Mouse (Mus musculus) v-Abl transformed pro-B cells (cell line): ENCODE results near the gene Rin3.

Experiments used
- in situ Hi-C, 2 experiments: fragments of 400-800 bp; cut with MboI; formaldehyde crosslinking; loops; one replicate each; pipeline ENCODE4 v1.15.1; 2025; ENCODE audit not compliant: unreplicated experiment in 2 of 2

Rin3 gene

GRCm38 (mm10) chr12:102280290-102280689 is 2.6 kb upstream of the Rin3 start:
- in situ Hi-C loops = loop anchor here in 1 of 2 experiments (5.0 kb wide), 1 partner anchor 102 kb away; no protein-coding TSS in a partner anchor

DNA sequence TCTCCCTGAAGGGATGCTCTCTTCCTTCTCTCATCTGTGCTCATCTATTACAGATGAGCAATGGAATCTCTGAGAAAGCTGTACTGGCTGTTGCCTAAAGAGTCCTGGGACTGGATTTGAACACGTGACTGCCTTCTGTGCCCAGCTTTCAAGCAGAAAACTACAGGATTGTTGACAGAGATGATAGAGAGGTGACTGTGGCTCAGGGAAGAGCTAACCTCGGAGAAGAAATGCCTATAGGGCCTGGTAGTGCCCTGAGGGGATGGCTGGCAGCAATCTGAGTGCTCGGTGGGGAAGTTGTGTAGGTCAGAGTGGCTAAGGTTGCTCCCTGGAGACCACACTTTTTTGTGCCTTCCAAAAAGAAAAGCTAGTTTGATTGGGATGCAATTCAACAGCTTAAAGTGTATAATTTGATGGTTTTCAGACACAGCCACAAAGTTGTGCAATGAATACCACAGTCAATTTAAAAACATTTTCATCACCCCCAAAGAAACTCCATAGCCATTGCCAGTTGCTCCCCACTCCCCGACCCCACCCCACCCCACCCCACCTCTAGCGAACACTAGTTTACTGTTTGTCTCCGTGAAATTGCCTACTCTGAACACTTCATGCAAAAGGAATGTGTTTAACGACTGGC is 1.9 kb upstream of the Rin3 start:
- in situ Hi-C loops = loop anchor here in 1 of 2 experiments (5.0 kb wide), 1 partner anchor 101 kb away; no protein-coding TSS in a partner anchor

DNA sequence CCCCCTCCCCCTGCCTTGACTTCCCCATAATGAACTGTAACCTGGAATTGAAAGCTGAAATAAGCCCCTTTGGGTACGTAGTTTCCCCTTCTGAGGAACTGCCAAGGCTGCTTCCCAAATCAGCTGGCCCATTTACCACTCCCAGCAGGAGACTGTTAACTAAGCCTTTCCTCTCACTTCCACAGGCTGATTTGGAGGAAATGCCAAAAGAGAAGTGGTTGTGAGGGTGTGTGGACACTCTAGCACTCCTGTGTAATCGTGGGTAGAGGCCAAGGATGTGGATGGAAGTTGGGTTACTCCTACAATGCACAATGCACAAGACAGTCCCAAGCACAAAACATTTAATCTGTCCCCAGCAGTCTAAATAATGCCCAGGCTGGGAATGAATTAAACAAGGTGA is 722 bp upstream of the Rin3 start:
- in situ Hi-C loops = loop anchor here in 1 of 2 experiments (5.0 kb wide), 1 partner anchor 100 kb away; no protein-coding TSS in a partner anchor

GRCm38 (mm10) chr12:102283483-102284266 is 827 bp downstream of the Rin3 start:
- in situ Hi-C loops = loop anchor here in 1 of 2 experiments (5.0 kb wide), 1 partner anchor 99 kb away; no protein-coding TSS in a partner anchor

DNA sequence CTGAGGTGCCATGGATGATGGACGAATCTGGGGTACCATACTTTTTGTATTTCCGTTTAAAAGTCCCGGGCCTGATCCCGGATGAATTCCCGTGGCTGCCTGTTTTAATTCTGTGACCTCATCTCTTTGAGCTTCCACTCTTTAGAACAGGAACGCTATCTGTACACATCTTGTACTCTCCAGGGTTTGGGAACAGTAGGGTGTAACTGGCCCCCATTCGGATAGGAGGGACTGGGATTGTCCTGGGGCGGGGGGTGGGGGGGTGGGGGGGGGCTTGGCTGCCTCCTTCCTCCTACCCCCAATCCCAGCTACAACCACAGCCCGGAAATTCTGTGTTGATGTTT is 1.4 kb downstream of the Rin3 start:
- in situ Hi-C loops = loop anchor here in 1 of 2 experiments (5.0 kb wide), 1 partner anchor 98 kb away; no protein-coding TSS in a partner anchor

DNA sequence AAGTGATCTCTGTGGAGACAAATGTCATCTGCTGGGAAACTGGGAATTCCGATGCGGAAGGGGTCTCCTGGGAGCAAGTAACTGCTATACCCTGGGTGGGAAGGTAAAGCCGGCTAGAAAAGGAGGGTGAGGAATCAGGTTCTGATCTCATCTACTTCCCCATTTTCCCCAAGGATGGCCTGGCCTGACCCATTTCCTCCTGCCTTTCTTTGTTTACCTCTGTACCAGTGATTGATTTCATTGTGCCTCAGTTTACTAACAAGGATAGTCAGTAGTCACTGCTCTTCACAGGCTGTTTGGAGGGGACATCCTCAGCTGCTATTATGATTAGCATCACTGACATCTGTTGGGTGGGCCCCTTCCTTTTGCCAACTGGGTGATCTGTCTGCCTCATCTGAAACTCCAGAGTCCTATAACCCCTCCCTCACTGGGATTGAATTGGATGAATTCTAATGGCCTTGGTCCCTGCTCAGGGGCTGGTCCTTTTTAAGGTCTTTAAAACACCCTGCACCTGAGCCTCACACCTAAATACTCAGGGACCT is 1.8 kb downstream of the Rin3 start:
- in situ Hi-C loops = loop anchor here in 1 of 2 experiments (5.0 kb wide), 1 partner anchor 98 kb away; no protein-coding TSS in a partner anchor

DNA sequence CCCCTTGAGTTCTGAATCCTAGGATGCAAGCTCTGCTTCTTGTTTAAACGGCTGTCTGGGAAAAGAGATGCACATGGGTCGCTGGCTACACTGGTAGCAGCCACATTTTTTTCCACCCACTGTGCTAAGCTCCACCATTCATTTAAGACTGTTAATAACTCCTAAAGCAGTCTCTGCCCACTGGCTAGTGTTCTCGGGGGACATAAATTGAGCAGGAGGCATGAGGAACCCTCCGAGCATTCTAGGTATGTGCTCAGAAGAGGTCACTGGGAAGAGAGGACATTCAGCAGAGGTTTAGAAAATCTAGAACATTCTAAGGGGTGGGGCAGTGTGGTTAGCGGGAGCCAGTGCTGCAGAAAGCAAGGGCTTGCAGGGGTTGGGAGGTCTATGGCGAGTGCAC is 2.5 kb downstream of the Rin3 start:
- in situ Hi-C loops = no loop called here

GRCm38 (mm10) chr12:102285779-102286178 is 2.9 kb downstream of the Rin3 start:
- in situ Hi-C loops = no loop called here

GRCm38 (mm10) chr12:102286681-102287414 is 4.0 kb downstream of the Rin3 start:
- in situ Hi-C loops = no loop called here

DNA sequence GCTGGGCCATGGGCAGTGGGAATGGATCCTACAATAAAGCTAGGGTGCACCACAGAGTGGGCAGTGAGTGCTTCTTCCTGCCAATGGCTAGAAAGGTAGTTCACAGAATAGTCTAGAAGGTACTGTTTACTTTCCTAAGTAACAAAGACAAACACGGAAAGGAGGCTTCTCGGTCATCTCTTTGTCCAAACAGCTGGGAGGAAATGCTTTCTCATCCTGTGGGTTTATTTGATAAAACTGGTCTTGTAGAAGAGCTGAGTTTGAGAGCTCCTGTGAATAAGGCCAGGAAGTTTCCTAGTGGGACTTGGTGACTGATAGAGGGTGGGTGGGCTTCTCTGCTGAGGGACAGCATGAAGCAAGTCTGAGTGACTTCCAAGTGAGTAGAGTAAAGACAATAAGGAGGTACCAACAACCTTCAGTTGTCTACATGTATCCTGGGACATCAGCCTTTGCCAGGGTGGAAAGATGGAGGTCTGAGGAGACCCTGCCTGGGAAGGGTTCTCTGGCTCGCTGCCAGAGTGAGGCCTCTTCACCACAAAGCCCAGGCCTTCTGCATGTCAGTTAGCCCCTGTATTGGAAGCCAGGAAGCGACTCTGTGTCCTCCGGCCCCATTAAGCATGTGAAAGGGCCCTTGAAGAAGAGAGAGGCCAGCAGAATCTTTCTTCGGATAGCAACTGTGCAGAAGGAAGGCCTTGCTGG is 5.2 kb downstream of the Rin3 start:
- in situ Hi-C loops = no loop called here

GRCm38 (mm10) chr12:102288846-102289245 is 6.0 kb downstream of the Rin3 start:
- in situ Hi-C loops = no loop called here

- in situ Hi-C loops = no loop called here
Measured at GRCm38 (mm10) chr12:102289568-102289967, 6.7 kb downstream of the Rin3 start.

- in situ Hi-C loops = no loop called here
Measured at GRCm38 (mm10) chr12:102290662-102291061, 7.8 kb downstream of the Rin3 start.

GRCm38 (mm10) chr12:102291686-102292085 is 8.8 kb downstream of the Rin3 start:
- in situ Hi-C loops = no loop called here

DNA sequence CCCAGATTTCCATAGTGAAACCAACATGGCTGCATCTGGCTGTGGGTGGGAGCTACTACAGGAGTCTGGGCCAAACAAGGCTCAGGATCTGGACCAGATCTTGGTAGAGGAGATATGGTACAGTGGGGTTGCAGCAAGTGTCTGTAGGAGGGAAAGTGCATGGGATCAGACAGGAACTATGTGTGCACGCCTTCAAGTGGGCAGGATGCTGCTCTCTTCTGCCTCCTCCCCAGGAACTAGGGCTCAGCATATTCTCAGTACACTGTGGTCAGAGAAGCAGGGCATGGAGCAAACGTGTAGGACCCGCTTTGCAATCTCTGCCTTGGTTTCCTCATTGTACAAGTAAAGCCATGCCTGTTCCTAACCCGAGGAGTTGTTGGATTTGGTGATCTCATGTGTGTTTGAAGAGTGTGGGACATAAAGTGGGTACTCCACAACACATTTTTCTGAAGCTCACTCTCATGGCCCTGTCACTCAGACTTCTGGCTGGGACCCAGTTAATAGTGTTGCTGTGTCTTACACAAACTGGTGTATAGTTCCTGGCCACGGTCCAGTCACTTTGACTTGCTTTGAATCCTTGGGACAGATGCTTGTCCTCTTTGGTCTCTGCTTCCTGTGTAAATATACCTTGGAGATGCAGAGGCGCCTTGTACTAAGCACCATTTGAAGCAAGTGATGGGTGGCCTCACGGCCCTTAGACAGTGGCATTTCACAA is 9.8 kb downstream of the Rin3 start:
- in situ Hi-C loops = no loop called here

- in situ Hi-C loops = no loop called here
Measured at GRCm38 (mm10) chr12:102294634-102295033, 11.8 kb downstream of the Rin3 start.

GRCm38 (mm10) chr12:102295230-102295629 is 12.4 kb downstream of the Rin3 start:
- in situ Hi-C loops = no loop called here

- in situ Hi-C loops = no loop called here
Measured at GRCm38 (mm10) chr12:102295662-102296061, 12.8 kb downstream of the Rin3 start.

GRCm38 (mm10) chr12:102296361-102296760 is 13.5 kb downstream of the Rin3 start:
- in situ Hi-C loops = no loop called here

GRCm38 (mm10) chr12:102296967-102297366 is 14.1 kb downstream of the Rin3 start:
- in situ Hi-C loops = no loop called here
